Mouse (Mus musculus): ENCODE data around the gene Ms4a4b. TPM values are rescaled to one million over a fixed set of nuclear protein-coding genes. Genes with fewer than 3 reads are reported as not detected.
"Not testable (repeated sequence)": the region's sequence is repeated elsewhere in the genome, so short reads cannot be mapped to it uniquely, and the experiment has no call there.

Ms4a4b gene
- total and polyA plus RNA-seq, 3 experiments: 0.59 to 2.8 (median 0.65) TPM

DNA sequence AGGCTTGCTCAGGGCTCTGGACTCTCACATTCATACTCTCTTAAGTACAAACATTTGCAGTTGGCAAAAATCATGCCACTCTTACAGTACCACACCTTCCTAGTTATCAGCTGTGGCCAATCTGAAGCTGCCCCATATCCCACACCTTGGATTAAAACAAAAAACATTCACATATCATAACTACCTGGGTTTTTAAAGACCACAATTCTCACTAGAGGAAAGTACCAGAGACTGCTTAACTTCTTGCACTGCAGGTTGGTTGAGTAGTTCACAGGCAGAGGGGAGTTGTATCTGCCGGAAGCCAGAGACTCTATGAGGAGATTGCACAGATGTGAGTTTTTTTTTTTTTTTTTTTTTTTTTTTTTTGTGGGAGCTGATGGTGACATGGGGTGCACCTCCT, 29.3 kb upstream of the Ms4a4b start:
- Histone ChIP-seq H3K27me3 (ENCODE audit: control insufficient read depth, insufficient read depth, low read length) (no peaks in the 10 kb centered on the region), H3K4me1 (ENCODE audit: control insufficient read depth, insufficient read depth, low read length) (no peaks in the 10 kb centered on the region), H3K4me3 (no peak overlapping the region), H3K79me2 (replicated peaks; ENCODE audit: control insufficient read depth, insufficient read depth, low read length) (no peaks in the 10 kb centered on the region), H3K9ac (ENCODE audit: low read depth, low read length) (no peak overlapping the region), H3K27ac (no peak overlapping the region), H3K36me3 (ENCODE audit: control insufficient read depth, insufficient read depth, low read length) (no peaks in the 10 kb centered on the region)
- WGBS: 100% methylated on average over 1 of the region's 1 CpGs
- no peak for DNase-seq
- intact Hi-C loops (cut with DNase I): no loop called here
- TF ChIP-seq EP300 (IDR thresholded peaks at IDR 0.05; ENCODE audit: insufficient read depth, low read depth, low read length) (no peak), POLR2A (IDR thresholded peaks at IDR 0.05; ENCODE audit: insufficient read depth, low read depth, low read length) (no peak), CTCF (IDR thresholded peaks at IDR 0.05) (no peak)

DNA sequence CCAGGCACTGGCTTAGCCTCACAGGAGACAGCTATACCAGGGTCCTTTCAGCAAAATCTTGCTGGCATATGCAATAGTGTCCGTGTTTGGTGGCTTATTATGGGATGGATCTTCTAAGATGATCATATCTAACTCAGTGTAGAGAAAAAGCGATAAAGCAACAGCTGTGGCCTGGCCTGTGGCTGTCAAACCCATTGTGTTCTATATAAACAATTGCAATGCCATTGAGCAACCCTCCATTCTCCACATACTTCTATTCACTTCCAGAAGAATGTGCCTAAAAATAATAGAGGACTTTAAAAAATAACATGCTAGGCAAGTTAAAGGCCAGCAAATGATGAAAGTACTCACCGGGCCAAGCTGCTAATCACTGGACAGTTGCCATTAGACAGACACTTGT, 27.8 kb upstream of the Ms4a4b start:
- Histone ChIP-seq H3K9ac (ENCODE audit: low read depth, low read length) (no peak overlapping the region), H3K4me3 (no peak overlapping the region), H3K27ac (no peak overlapping the region), H3K79me2 (replicated peaks; ENCODE audit: control insufficient read depth, insufficient read depth, low read length) (no peaks in the 10 kb centered on the region), H3K27me3 (ENCODE audit: control insufficient read depth, insufficient read depth, low read length) (no peaks in the 10 kb centered on the region), H3K36me3 (ENCODE audit: control insufficient read depth, insufficient read depth, low read length) (no peaks in the 10 kb centered on the region), H3K4me1 (ENCODE audit: control insufficient read depth, insufficient read depth, low read length) (no peaks in the 10 kb centered on the region)
- DNase-seq: no peak
- intact Hi-C loops (cut with DNase I): no loop called here
- 58% methylated on average over 3 of the region's 3 CpGs for WGBS
- no peak for TF ChIP-seq CTCF (IDR thresholded peaks at IDR 0.05)
- no peak for TF ChIP-seq POLR2A (IDR thresholded peaks at IDR 0.05; ENCODE audit: insufficient read depth, low read depth, low read length)
- TF ChIP-seq EP300 (IDR thresholded peaks at IDR 0.05; ENCODE audit: insufficient read depth, low read depth, low read length): no peak

DNA sequence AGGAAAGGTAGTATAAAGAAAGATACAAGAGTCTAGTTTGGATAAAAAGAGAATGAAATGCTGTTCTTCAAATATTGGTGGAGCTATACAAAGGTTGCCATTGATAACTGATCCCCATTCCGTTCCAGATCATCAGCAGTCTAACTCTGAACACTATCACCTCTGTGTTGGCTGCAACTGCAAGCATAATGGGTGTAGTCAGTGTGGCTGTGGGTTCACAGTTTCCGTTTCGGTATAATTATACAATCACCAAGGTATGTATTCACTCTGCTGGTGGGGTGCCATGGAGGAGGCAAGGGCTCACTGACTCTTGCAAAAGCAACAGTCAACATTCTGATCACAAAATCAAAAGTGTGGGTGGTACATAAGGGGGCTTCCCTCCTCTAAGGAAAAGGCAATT, 24.5 kb upstream of the Ms4a4b start:
- H3K27ac ChIP-seq; H3K4me3 ChIP-seq; H3K79me2 ChIP-seq (replicated peaks; ENCODE audit: control insufficient read depth, insufficient read depth, low read length); H3K27me3 ChIP-seq (ENCODE audit: control insufficient read depth, insufficient read depth, low read length); H3K4me1 ChIP-seq (ENCODE audit: control insufficient read depth, insufficient read depth, low read length); intact Hi-C loops (cut with DNase I); DNase-seq; H3K36me3 ChIP-seq (ENCODE audit: control insufficient read depth, insufficient read depth, low read length); H3K9ac ChIP-seq (ENCODE audit: low read depth, low read length): not testable (repeated sequence)
- WGBS: 71% methylated on average over 3 of the region's 3 CpGs

DNA sequence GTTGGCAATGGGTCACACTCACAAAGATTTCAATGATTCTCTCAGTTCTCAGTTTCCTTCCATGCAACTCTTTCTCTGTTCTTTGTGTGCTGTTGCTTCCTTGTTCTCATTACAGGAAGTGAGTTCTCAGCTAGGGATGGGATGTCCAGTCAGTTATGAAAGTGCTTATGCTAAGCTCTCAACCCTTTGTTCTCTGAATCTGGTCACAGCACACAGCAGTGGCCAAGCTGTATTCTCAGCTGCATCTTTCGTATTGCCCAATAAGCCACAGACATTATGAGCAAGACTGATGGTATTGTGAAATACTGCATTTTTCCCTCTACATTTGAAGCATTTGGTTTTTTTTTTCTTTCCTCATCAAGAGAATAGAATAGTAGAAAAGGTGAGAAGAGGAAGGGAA, 12.1 kb upstream of the Ms4a4b start:
- H3K36me3 ChIP-seq (ENCODE audit: control insufficient read depth, insufficient read depth, low read length); DNase-seq; H3K79me2 ChIP-seq (replicated peaks; ENCODE audit: control insufficient read depth, insufficient read depth, low read length); H3K27me3 ChIP-seq (ENCODE audit: control insufficient read depth, insufficient read depth, low read length); intact Hi-C loops (cut with DNase I); H3K27ac ChIP-seq; H3K4me1 ChIP-seq (ENCODE audit: control insufficient read depth, insufficient read depth, low read length); H3K9ac ChIP-seq (ENCODE audit: low read depth, low read length); H3K4me3 ChIP-seq: not testable (repeated sequence)
- 79% methylated on average over 1 of the region's 1 CpGs for WGBS

DNA sequence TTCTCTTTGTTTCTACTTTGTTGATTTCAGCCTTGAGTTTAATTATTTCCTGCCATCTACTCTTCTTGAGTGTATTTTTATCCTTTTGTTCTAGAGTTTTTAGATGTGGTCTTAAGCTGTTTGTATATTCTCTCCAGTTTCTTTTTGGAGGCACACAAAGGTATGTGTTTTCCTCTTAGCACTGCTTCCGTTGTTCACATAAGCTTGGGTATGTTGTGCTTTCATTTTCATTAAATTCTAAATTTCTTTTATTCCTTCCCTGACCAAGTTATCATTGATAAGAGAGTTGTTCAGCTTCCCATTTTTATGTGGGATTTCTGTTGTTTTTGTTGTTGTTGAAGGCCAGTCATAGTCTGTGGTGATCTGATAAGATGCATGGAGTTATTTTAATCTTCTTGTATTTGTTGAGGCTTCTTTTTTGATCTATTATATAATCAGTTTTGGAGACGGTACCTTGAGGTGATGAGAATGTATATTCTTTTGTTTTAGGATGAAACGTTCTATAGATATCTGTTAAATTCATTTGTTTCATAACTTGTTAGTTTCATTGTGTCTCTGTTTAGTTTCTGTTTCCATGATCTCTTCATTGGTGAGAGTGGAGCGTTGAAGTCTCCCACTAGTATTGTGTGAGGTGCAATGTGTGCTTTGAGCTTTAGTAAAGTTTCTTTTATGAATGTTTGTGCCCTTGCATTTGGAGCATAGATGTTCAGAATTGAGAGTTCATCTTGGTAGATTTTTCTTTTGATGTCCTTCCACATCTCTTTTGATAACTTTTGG, 8.1 kb upstream of the Ms4a4b start:
- no peak for DNase-seq
- TF ChIP-seq POLR2A (IDR thresholded peaks at IDR 0.05; ENCODE audit: insufficient read depth, low read depth, low read length): no peak
- TF ChIP-seq CTCF (IDR thresholded peaks at IDR 0.05): no peak
- no peak for TF ChIP-seq EP300 (IDR thresholded peaks at IDR 0.05; ENCODE audit: insufficient read depth, low read depth, low read length)
- Histone ChIP-seq H3K79me2 (replicated peaks; ENCODE audit: control insufficient read depth, insufficient read depth, low read length) (no peaks in the 10 kb centered on the region), H3K27me3 (ENCODE audit: control insufficient read depth, insufficient read depth, low read length) (no peaks in the 10 kb centered on the region), H3K4me1 (ENCODE audit: control insufficient read depth, insufficient read depth, low read length) (no peaks in the 10 kb centered on the region), H3K27ac (no peak overlapping the region), H3K9ac (ENCODE audit: low read depth, low read length) (no peak overlapping the region), H3K4me3 (no peak overlapping the region), H3K36me3 (ENCODE audit: control insufficient read depth, insufficient read depth, low read length) (no peaks in the 10 kb centered on the region)
- 77% methylated on average over 4 of the region's 4 CpGs for WGBS
- intact Hi-C loops (cut with DNase I): no loop called here

DNA sequence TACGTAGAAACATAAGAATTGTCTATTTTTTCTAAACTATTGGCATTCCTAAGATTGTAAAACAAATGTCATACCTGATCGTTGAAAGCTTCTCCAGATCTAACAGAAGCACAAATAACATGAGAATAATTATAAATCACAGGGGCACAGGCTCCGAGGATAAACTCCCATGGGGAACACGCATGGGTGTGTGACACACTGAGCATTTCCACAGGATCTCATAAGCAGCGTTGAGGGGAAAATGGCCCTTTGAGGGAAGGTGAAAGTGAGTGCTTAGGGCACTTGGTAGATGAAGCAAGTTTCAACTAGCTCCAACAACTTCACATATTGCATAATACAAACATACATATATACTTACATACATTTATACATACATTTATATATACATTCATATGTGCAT, 611 bp downstream of the Ms4a4b start:
- Histone ChIP-seq H3K27me3 (ENCODE audit: control insufficient read depth, insufficient read depth, low read length) (no peaks in the 10 kb centered on the region), H3K27ac (no peak overlapping the region), H3K4me3 (no peak overlapping the region), H3K4me1 (ENCODE audit: control insufficient read depth, insufficient read depth, low read length) (no peaks in the 10 kb centered on the region), H3K9ac (ENCODE audit: low read depth, low read length) (no peak overlapping the region), H3K79me2 (replicated peaks; ENCODE audit: control insufficient read depth, insufficient read depth, low read length) (no peaks in the 10 kb centered on the region), H3K36me3 (ENCODE audit: control insufficient read depth, insufficient read depth, low read length) (no peaks in the 10 kb centered on the region)
- no peak for DNase-seq
- intact Hi-C loops (cut with DNase I): no loop called here
- WGBS: 68% methylated on average over 5 of the region's 5 CpGs
- TF ChIP-seq EP300 (IDR thresholded peaks at IDR 0.05; ENCODE audit: insufficient read depth, low read depth, low read length) (no peak), CTCF (IDR thresholded peaks at IDR 0.05) (no peak), POLR2A (IDR thresholded peaks at IDR 0.05; ENCODE audit: insufficient read depth, low read depth, low read length) (no peak)
